Mouse (Mus musculus): ENCODE measurements around the gene Abcg5.
A peak's percentile ranks its signal among the peaks of the same experiment; 100 is the strongest.

The Abcg5 gene

DNA sequence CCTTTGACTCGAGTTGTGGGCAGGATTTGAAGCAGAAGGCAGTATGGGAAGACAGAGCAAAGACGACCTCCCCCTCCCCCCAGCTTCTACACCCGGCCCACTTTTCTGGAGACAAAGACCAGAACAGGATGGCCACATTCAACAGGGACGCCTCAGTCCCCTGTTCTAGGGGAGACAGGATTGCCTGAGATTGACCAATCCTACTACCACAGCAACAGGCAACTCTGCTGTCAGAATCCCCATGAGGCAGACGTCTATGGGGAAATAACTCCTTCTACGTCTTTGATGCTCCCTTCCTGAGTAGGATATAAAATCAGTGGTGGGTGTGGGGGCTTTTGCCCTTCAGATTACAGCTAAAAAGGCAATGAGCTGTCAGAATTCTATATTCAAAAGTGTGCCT lies 1.5 kb upstream of the Abcg5 start:
- DNase-seq: no peak

DNA sequence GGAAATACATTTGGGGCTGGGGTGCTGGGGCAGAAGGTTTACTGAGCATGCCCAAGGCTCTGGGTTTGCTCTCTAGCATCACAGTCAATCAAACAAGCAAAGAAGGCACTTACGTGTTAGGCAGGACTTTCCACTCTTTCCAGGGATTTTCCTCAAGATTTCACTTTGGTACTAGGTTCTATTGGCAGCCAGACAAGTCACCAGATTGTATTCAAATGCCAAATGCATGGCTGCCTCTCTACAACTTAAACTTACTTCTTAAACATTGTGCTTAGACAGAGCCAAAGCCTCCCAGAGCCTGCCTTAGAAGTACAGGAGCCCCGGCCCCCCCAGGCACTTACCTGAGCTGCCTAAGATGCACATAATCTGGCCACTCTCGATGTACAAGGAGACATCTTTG lies 1.1 kb downstream of the Abcg5 start:
- DNase-seq: no peak

DNA sequence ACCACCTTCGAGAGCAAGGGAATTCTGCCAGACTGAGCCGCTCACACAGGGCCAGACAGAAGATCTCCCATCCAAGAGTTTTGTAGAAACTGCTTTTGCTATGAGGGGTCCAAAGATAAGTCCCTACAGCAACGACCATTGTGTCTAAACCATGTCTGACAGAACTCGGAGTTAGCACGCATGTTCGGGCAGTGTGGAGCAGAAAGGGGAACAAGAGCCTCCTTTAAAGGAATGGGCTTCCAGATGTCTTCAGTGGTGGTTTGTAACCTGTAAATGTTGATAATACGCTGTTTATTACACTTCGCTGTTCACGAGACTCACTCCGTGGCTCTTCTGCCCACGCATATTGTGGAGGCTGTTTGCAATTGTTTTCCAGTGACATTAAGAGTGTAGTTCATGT lies 5.2 kb downstream of the Abcg5 start:
- no peak for DNase-seq

DNA sequence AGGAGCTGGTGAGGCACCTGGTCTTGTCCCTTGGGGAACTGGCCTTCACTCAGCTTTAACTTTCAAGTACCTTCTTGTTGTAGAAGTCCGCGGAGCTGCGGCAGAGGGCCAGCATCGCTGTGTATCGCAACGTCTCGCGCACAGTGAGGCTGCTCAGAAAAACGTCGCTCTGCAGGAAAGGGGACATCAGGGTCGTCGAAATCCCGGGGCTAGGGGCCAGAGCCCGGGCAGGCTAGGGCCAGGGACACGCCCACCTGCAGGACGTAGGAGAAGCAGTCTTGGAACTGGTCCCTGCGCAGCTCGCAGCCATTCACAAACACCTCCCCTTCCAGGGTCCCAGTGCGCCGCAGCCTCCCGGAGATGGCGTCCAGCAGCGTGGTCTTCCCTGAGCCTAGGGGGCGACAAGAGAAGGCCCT lies 6.9 kb downstream of the Abcg5 start, which contains the start of gene Abcg8:
Gene Abcg8, plus strand, starts transcription at position 352 of the 416 bp plus-strand sequence.
- peak; percentile 30 to 57 for DNase-seq

DNA sequence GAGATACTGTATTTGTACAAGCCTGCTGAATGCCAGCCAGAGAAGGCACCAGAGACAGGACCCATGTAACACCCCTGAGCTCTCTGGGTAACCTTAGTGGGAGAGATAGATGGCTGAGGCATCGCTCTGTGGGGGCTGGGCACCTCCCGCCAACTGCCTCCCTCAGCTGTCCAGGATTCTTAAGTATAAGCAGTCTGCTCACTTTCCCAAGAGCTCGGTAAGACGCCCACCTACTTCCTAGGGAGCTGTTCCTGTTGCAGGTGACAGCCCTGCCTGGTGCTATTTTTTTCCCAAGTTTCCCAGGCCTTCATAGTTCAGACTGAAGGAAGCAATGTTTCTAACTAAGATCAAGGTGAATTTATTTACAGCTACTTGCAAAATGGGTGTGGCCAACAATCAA lies 7.6 kb downstream of the Abcg5 start:
- DNase-seq: no peak

DNA sequence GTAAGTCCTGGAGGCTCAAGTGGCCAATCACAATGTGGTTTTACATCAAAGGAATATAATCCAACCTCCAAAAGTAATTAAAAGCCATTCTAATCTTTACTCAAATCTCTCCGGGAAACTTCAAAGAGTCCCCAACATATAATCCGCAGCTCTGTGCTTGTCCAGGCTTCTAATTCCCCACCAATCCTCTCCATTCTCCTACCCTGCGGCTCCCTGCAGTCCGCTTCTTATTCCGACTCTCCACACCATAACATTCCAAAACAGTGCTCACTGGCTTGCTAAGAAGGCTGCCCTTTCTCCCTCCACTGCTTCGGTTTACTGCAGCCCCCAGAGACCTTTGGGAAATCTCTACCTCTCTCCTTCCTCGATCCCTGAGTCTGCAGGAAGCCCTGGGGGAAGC lies 8.8 kb downstream of the Abcg5 start:
- DNase-seq: no peak

DNA sequence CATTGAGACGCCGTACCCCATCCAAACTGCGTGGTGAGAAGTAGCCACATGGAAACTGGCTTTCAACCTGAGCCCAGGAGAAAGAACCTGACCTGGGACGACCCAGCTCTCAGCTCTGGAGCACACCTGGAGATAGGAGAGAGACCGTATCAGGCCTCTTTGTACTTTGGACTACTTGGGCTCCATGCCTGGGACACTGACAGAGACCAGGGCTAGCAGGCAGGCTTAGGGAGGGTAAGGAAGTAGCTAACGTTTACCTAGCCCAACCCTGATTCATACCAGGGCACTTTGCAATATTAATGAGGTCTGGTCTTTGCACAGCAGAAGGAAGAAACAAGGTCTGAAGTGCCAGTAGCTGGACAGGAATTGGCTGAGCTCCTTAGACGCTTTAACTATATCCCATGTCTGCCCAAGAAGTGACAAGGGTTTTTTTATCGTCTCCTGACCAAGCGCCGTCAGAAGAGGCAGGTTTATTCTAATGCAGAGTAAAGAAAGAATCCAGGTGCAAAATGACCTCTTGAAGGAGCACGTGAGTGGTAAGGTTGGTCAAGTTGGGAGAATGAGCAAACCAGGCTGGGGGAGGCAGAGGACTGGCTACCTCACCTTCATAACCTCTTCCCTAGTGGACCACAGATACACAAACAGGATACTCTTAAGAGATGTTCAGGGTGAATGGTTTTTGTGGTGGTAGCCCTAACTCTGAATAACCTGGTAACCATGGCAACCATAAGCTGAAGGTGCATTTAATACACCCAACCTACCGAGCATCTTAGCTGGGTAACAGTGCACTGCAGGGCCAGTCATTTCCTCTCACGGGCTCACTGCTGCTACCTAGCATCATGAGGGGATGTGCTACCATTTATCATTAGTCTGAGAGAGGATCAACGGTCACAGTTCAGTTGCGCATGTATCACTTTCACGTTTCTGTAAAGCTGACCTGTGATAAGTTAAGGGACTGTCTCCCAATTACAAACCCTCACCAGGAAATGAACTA lies 10.1 kb downstream of the Abcg5 start:
- peak; percentile 21 to 37 for DNase-seq

DNA sequence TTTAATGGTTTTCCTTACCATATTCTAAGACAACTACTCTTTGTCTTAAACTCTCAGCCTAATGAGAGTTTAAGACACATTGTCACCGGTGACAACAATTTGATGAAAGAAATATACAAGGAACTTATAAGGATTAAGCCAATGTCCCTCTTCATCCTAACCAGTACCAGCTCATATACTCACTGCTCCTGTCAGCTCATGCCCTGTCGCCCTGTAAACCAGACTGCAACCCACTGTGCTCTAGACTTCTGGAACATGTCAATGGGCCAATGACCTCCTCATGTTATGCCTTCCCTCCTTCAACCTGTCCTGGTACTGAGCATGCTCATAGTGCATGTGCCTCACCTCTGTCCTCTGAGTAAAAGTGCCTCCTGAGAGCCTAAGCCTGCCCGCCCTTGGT lies 15.0 kb downstream of the Abcg5 start:
- no peak for DNase-seq

DNA sequence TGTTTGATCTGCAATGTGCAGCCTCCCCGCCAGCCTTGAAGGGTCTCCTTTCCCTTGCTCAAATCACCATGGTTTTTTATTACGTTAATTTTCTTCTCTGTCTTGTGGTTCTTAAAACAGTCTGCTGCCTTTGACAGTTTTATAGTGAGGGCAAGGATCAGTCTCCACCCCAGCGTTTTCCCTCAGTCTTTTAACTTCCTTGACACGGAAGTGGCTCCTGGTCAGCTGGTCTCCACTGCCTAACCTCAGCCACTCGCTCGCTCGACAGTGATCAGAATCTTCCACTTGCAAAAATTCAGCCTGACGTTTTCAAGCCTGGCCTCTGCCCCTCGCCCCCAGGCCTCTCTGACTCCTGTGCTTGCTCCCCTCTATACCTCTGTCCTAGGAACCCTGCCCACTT lies 17.1 kb downstream of the Abcg5 start:
- DNase-seq: no peak

DNA sequence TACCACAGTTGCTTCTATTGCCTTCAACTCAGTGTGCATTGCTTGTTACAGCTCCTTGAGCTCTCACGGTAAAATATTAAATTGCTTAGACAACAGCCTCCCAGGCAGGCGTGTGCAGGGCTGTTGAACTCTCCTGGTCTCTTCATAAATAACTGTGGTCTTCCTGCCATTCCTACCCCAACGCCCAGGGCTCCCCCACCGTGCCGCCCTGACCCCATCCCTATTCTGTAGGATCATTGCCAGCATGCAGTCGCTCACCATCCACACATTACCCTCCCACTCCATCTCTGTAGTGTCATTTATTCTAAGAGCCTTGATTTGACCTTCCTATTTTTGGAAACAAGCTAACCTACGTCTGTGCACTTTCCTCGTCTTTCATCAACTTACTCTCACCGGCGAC lies 17.8 kb downstream of the Abcg5 start:
- no peak for DNase-seq

DNA sequence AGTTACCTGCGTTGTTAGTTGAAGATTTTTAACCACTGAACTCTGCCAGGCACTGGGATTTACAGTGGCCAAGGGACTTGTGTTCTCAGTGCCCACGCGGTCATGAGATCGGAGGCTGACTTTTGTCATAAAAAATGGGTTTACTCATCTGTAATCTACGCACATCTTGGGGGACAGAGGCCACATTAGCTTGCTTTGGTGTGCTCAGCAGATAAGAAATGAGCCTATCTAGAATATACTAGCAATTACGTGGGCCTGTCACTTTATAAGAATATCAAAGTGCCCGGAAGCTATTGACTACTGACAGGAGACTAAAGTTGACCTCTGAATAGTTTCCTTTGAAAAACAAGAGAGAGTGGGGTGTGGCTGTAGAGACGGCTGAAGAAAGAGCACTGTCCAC lies 23.9 kb downstream of the Abcg5 start:
- no peak for DNase-seq

DNA sequence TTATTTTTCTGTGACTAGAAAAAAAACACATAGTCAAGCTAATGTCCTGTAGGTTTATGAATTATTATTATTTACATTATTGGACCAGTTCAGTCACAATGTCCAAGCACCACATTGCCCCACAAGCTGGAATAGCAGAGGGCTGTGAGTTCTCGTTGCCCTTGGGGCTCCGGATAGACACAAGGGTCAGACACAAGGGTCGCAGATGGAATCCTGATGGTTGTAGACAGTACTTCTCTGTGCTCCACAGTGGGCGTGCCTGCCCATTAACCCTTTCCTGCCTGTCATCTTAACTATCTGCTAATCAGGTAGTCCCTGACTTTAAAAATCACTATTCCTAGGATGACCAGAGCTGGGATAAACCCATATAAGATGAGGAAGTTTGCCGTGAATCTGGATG lies 24.6 kb downstream of the Abcg5 start:
- DNase-seq: no peak

DNA sequence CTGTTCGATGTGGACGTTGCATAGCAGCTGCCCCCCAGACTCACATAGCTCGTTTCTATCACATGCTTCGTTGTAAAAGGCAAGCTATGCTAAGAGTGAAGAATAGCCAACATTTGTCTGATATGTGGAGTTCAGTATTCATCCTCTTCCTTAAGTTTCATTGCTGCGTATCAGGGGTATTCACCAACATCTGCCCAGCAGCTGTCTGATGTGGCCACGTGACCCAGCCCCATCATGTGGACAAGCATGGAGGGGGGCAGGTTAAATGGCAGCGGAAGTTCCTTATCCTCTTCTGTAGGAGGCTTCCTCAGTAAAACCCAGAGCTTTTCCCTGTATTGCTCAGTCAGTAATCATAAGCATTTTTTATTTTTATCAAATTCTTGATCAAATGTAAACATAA lies 25.0 kb downstream of the Abcg5 start:
- DNase-seq: no peak

DNA sequence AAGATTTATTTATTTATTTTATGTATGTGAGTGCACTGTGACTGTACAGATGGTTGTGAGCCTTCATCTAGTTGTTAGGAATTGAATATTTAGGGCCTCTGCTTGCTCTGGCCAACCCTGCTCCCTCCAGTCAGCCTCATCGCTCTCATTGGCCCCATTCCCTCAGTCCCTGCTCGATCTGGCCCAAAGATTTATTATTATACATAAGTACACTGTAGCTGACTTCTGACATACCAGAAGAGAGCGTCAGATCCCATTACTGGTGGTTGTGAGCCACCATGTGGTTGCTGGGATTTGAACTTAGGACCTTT lies 25.4 kb downstream of the Abcg5 start:
- DNase-seq: no peak

DNA sequence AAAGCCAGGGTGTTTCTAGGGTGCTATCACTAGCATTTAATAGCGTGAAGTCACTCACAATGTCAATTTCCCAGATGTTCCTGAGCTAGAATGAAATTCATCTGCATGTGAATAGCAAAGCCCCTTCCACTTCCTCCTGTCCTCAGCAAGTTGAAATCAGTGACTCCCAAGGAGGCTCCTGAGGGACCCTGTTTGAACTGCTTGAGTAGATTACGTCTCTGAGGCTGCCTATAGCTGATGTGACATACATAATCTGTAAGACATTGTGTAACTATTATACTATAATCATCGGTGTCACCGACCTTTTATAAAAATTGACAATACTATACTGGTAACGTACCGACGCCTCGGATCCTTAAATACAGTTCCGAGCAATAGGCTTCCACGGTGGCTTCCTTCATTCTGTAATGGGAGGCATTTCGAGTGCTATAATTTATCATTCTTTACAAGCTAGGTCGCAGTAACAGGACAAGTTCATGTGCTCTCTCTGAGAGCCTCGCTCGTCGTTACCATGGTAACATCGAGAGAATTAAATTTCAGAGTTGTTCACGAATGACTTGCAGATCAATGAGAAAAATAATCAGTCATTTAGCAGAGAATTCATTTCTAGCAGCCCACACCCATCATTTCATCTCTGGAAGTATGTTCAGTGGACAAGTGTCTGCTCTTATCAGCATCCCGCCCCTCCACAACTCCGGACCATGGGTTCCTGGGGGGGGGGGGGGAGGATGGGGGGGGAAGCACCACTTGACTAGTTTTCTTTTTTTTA lies 26.0 kb downstream of the Abcg5 start:
- DNase-seq: no peak

DNA sequence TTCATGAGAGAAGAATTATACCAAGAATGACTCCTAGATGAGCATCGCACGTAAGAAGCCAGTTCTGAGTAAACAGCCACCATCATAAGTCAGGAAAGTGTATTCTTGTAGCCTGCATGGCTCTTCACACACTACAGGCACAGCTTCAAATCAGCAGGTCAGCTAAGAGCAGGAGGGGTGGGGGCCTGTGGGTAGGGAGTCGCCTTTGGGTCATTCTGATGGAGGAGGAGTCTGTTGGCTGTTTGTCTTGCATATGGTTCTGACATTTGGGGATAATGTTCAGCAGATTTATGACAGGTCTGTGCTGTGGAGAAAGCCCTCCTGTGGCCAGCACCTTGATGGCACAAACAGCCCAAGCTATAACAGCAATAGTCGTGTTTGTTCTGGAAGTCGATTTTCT lies 26.6 kb downstream of the Abcg5 start:
- no peak for DNase-seq

DNA sequence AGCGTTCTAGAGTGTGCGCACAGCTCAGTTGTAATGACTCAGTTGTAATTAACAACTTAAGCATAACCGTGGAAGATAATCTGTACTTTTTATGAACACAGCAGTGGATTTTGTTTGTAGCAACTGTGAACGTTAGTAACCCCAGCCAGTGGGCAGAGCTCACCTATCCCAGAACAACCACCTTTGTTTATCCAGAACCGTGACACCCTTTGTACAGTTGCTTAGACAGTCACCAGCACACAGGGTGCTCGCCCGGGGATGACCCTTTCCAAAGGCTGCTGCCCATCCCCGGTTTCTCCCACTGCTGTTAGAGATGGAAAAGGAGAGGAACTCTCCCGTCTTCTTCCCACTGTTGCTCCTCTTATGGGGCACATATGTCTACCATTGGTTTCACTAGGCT lies 29.3 kb downstream of the Abcg5 start:
- DNase-seq: no peak

DNA sequence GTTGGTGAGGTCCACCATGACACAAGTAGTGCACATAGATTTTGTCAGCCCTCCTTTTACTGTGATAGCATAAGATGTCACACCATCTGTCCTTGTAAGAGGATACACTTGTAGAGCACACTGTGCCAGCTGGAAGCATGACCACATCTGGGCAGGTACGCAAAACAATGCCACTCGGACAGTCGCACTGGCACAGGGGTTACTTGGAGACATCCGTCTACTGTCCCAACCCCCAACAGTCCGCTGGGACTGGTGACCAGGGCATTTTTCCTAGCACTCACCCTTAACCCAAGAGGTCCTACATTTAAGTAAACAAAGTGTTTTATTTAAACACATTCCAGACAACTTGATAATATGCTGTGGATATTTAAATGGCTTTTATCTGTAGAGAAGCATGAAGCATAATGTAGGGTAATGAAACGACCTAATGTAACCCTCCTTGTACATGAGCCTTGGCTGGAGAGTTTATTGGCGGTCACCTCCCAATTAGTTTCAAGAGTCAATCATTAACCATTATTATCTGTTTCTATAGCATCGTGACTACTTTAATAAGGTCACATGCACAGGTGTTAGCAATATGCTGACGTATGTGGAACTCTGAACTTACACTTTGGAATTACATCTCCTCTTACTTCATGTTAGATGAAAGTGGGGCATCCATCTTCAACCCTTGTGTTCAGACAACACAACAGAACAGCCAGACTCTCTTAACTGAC lies 32.4 kb downstream of the Abcg5 start:
- DNase-seq: no peak

DNA sequence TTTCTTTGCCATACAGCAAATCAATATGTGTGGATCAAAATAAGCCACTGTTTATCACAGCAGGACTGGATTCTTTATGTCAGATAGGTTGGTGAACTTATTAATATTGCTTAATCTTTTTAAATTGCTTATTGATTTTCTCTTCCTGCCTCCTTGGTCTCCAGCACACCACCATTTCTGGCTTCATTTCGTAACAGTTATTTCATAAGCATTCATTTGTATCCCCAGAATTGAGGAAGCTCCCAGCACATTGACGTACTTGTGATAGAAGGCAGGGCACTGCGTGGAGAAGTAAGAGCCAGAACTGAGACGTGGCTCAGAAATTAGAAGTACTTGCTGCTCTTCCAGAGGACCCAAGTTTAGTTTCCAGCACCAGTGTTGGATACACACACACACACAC lies 35.2 kb downstream of the Abcg5 start:
- no peak for DNase-seq

DNA sequence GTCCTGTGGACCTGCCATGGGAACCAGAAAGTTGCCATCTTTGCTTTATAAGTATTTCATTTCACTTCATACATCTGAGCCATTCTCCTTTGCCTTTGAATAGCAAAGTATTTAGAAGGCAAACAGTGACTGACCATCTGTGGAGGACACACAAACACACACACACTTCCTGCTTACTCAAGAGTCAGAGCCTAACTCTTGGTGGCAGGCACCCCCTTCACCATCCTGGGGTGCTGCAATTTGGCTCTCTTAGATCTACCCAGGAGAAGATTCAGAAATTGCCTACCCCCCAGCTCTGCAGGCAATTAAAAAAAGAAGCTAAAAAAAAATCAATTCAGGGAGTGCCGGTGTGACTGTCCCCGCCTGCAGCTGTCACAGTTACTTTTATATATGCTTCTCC lies 36.3 kb downstream of the Abcg5 start:
- no peak for DNase-seq

DNA sequence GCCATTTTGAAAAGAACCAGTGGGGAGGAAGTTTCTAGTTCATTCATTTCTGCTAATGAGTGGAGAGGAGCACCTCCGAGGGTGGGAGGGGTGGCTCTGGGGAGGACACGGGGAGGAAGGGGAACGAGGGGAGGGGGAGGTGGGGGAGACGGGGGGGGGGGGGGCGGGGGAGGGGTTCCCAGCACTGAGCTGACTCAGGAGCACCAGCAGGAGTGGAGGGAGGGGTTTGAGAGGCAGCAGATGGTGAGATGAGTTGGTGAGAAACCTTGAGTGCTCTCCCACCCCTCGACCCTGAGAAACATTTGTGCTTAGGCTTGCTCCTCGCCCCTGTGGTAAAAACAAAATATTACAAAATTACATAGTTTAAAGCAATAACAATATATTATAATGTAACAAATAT lies 36.9 kb downstream of the Abcg5 start:
- no peak for DNase-seq

DNA sequence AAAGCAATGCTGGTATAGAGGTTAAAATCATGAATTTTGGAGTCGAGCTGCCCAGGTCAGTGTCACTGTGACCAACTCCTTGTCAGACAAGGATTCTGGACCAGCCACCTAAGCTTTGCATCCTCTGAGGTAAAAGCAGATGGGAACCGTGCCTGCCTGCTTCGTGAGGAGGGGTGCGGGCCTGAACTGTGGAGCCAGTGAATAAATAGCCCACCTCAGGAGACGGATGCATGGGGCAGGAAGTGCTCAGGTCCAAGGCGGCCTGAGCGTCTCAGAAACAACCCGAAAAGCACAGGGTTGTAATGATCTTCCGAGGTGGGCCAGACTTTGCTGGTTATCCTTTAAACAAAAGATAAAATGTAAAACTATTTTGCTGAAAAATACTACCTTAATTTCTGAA lies 37.7 kb downstream of the Abcg5 start:
- DNase-seq: no peak

DNA sequence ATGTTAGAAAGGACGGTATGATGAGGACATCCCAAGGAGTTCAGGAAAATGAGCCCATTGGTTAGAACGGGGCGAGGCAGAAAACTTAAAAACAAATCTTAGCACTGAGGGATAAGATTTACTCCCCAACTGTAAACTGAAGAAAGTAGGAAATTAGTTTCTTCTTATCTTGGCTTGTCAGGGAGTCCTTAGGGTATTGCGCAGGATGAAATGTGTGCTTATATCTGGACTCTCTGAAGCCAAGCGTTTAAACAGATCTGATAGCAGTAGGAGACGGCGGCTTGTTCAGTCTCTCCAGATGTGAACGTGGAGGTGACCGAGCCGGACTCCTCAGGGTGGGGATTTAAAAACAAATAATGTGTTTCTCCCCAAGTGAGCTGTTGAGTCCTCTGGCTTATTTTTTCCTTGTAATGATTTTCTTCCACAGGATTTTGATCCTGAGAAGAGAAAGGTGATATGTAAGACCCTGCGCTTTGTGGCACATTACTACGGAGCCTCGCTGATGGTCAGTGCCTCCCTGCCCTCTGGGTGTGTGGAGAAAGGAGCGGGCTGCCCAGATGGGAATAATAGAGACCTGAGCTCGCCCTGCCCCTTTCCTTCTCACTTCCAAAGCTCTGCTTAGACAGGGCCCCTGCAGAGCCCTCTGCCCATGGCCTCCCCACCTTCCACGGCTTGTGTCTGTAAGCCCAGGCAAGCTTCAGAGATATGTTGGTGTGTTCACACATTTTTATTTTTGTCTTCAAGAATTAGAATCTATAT lies 38.3 kb downstream of the Abcg5 start:
- DNase-seq: no peak
